Mouse (Mus musculus) G1E-ER4 (cell line): ENCODE data around the gene Man1c1. TPM values are rescaled to one million over a fixed set of nuclear protein-coding genes. Genes with fewer than 3 reads are reported as not detected.

Source experiments
- GATA1 ChIP-seq: IDR thresholded peaks from one replicate; pipeline ENCODE4 v1.8.0; 2012; ENCODE audit warnings: low read length, inconsistent platforms
- polyA plus RNA-seq: library from polyadenylated mRNA; stranded (reverse); fragments of >175 nt; gene quantifications from 2 replicates; pipeline ENCODE4 v1.2.3, GENCODE M21; 2012

Man1c1 gene
- polyA plus RNA-seq, 1 experiment, result not detected

GRCm38 (mm10) chr4:134669742-134670354 lies 34.2 kb downstream of the Man1c1 start:
- no peak for TF ChIP-seq GATA1

- no peak for TF ChIP-seq GATA1
These were observed 35.6 kb downstream of the Man1c1 start for GRCm38 (mm10) chr4:134668355-134669028.

GRCm38 (mm10) chr4:134666391-134666790 lies 37.7 kb downstream of the Man1c1 start:
- TF ChIP-seq GATA1, result no peak

- no peak for TF ChIP-seq GATA1
These were observed 41.0 kb downstream of the Man1c1 start for GRCm38 (mm10) chr4:134663052-134663451.

- no peak for TF ChIP-seq GATA1
These were observed 43.4 kb downstream of the Man1c1 start for GRCm38 (mm10) chr4:134660630-134661183.

GRCm38 (mm10) chr4:134659354-134660301 lies 44.5 kb downstream of the Man1c1 start:
- no peak for TF ChIP-seq GATA1

- TF ChIP-seq GATA1, result no peak
These were observed 46.6 kb downstream of the Man1c1 start for GRCm38 (mm10) chr4:134657473-134657872.

- TF ChIP-seq GATA1, result no peak
These were observed 49.7 kb downstream of the Man1c1 start for GRCm38 (mm10) chr4:134654391-134654790.

GRCm38 (mm10) chr4:134652720-134653119 lies 51.4 kb downstream of the Man1c1 start:
- no peak for TF ChIP-seq GATA1

GRCm38 (mm10) chr4:134652151-134652550 lies 51.9 kb downstream of the Man1c1 start:
- no peak for TF ChIP-seq GATA1

GRCm38 (mm10) chr4:134651358-134651757 lies 52.7 kb downstream of the Man1c1 start:
- no peak for TF ChIP-seq GATA1

- TF ChIP-seq GATA1, result no peak
These were observed 58.8 kb downstream of the Man1c1 start for GRCm38 (mm10) chr4:134645042-134645948.

GRCm38 (mm10) chr4:134644410-134644809 lies 59.7 kb downstream of the Man1c1 start:
- no peak for TF ChIP-seq GATA1

GRCm38 (mm10) chr4:134641711-134642516 lies 62.2 kb downstream of the Man1c1 start:
- no peak for TF ChIP-seq GATA1
